In the genomic region with DNA sequence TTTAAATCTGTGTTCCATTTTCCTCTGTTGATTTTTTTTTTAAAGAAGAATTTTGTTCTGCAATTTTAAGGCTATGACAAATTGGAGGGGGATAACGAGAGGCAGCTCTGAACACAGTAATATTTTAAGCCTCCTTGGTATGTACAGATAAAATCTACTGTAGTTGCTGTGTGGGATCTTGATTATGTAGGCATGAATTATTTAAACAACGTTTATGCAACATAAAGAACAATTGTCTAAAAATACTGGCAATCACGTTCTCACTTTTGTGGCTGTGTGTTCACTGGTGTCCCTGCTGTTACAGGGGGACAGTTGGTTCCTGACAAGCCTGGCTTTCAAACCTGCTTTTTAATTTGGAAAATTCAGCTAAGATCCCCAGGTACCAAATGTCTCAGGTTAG, we compare ENCODE assay signal across 20 mouse cellular contexts.
A peak's percentile ranks its signal among the peaks of the same experiment; 100 is the strongest.
DNase-seq lines count a peak whose midpoint lies in the region; ATAC-seq and TF ChIP-seq lines count a peak whose summit lies in the region.
"Had no signal": no experiment of that assay in that cellular context is flagged by ENCODE, and none has a peak within 500 bp of the region (broad histone marks: within the 10 kb centered on the region; RNA-seq: fewer than 3 reads in every experiment).

No protein-coding gene starts in this region.

- ATAC-seq in intestine, embryonic 14.5 days (replicated peaks; ENCODE audit: low FRiP score, low TSS enrichment, low read depth), result no peak
- ATAC-seq in intestine, postnatal 0 days, result no peak
- no peak for ATAC-seq in midbrain, embryonic 14.5 days (ENCODE audit: low FRiP score, low TSS enrichment)
- no peak for ATAC-seq in midbrain, embryonic 11.5 days (ENCODE audit: low FRiP score)
- no peak for ATAC-seq in hindbrain, embryonic 14.5 days (ENCODE audit: low FRiP score)
- ATAC-seq in midbrain, embryonic 16.5 days, result no peak
- no peak for ATAC-seq in forebrain, embryonic 13.5 days
- ATAC-seq: forebrain, embryonic 15.5 days; inflammation-experienced regulatory T-cells, adult 6 months had no signal

- 69% methylated on average over 3 of the region's 3 CpGs for WGBS in intestine, embryonic 14.5 days
- 71% methylated on average over 3 of the region's 3 CpGs for WGBS in intestine, postnatal 0 days
- 38% methylated on average over 3 of the region's 3 CpGs for WGBS in midbrain, embryonic 14.5 days
- WGBS in midbrain, embryonic 11.5 days, result 69% methylated on average over 3 of the region's 3 CpGs
- 43% methylated on average over 3 of the region's 3 CpGs for WGBS in hindbrain, embryonic 14.5 days
- 33% methylated on average over 3 of the region's 3 CpGs for WGBS in midbrain, embryonic 16.5 days
- 19% methylated on average over 3 of the region's 3 CpGs for WGBS in forebrain, embryonic 13.5 days

- no peaks in the 10 kb centered on the region for H3K27me3 ChIP-seq in intestine, embryonic 14.5 days (replicated peaks; ENCODE audit: control insufficient read depth, insufficient read depth, low read length)
- no peaks in the 10 kb centered on the region for H3K27me3 ChIP-seq in intestine, postnatal 0 days (replicated peaks; ENCODE audit: control insufficient read depth, insufficient read depth, low read length)
- H3K27me3 ChIP-seq in midbrain, embryonic 14.5 days (ENCODE audit: control insufficient read depth, insufficient read depth, low read length), result no peaks in the 10 kb centered on the region
- no peaks in the 10 kb centered on the region for H3K27me3 ChIP-seq in midbrain, embryonic 11.5 days (ENCODE audit: control insufficient read depth, insufficient read depth, low read length)
- no peaks in the 10 kb centered on the region for H3K27me3 ChIP-seq in hindbrain, embryonic 14.5 days (ENCODE audit: control insufficient read depth, insufficient read depth, low read length)
- H3K27me3 ChIP-seq in midbrain, embryonic 16.5 days (ENCODE audit: control insufficient read depth, insufficient read depth, low read depth, low read length), result no peaks in the 10 kb centered on the region
- no peaks in the 10 kb centered on the region for H3K27me3 ChIP-seq in forebrain, embryonic 13.5 days
- H3K27me3 ChIP-seq: embryonic facial prominence, embryonic 12.5 days; forebrain, embryonic 15.5 days; liver, embryonic 13.5 days; neural tube, embryonic 12.5 days had no signal

- H3K4me3 ChIP-seq in intestine, embryonic 14.5 days (ENCODE audit: low read depth, low read length), result no peak overlapping the region
- no peak overlapping the region for H3K4me3 ChIP-seq in intestine, postnatal 0 days (ENCODE audit: low read depth, low read length)
- no peak overlapping the region for H3K4me3 ChIP-seq in midbrain, embryonic 14.5 days (replicated peaks; ENCODE audit: low read depth, low read length)
- H3K4me3 ChIP-seq in midbrain, embryonic 11.5 days (ENCODE audit: low read depth, low read length), result no peak overlapping the region
- H3K4me3 ChIP-seq in hindbrain, embryonic 14.5 days (replicated peaks; ENCODE audit: low read length), result no peak overlapping the region
- no peak overlapping the region for H3K4me3 ChIP-seq in midbrain, embryonic 16.5 days (ENCODE audit: low read depth, low read length)
- H3K4me3 ChIP-seq in forebrain, embryonic 13.5 days, result no peak overlapping the region
- H3K4me3 ChIP-seq: embryonic facial prominence, embryonic 12.5 days; forebrain, embryonic 15.5 days; liver, embryonic 13.5 days; neural tube, embryonic 12.5 days had no signal

- DNase-seq in intestine, embryonic 14.5 days (ENCODE audit: low spot score), result peak; percentile 32
- no peak for DNase-seq in midbrain, embryonic 14.5 days
- DNase-seq in midbrain, embryonic 11.5 days (ENCODE audit: low spot score, missing footprints), result no peak
- no peak for DNase-seq in hindbrain, embryonic 14.5 days (ENCODE audit: low spot score)
- DNase-seq in B cell, adult 2 months, result no peak
- DNase-seq: adrenal gland, postnatal 36 days; cerebellum, postnatal 10 days; kidney, adult 8-10 months; kidney, postnatal 10 days; liver, embryonic 13.5 days; lung, adult 2 months; lung, postnatal 14 days; thymus, postnatal 14 days had no signal

- H3K27ac ChIP-seq in intestine, embryonic 14.5 days (ENCODE audit: low read depth), result no peak overlapping the region
- H3K27ac ChIP-seq in intestine, postnatal 0 days (ENCODE audit: low read depth, low read length), result no peak overlapping the region
- peak overlapping the region; percentile 46; the same call in 1 of the 2 replicates for H3K27ac ChIP-seq in midbrain, embryonic 14.5 days (replicated peaks; ENCODE audit: low read depth, low read length)
- no peak overlapping the region for H3K27ac ChIP-seq in midbrain, embryonic 11.5 days (ENCODE audit: low read depth, low read length)
- H3K27ac ChIP-seq in hindbrain, embryonic 14.5 days, result peak overlapping the region; percentile 47
- peak overlapping the region; percentile 33; the same call in 1 of the 2 replicates for H3K27ac ChIP-seq in midbrain, embryonic 16.5 days (ENCODE audit: low read length)
- no peak overlapping the region for H3K27ac ChIP-seq in forebrain, embryonic 13.5 days
- H3K27ac ChIP-seq: forebrain, embryonic 15.5 days; liver, embryonic 13.5 days; neural tube, embryonic 12.5 days had no signal

- H3K36me3 ChIP-seq in intestine, embryonic 14.5 days (ENCODE audit: control insufficient read depth, insufficient read depth, low read length), result no peaks in the 10 kb centered on the region
- H3K36me3 ChIP-seq in intestine, postnatal 0 days (ENCODE audit: control insufficient read depth, insufficient read depth), result no peaks in the 10 kb centered on the region
- no peaks in the 10 kb centered on the region for H3K36me3 ChIP-seq in midbrain, embryonic 14.5 days (ENCODE audit: control insufficient read depth, insufficient read depth, low read length)
- no peaks in the 10 kb centered on the region for H3K36me3 ChIP-seq in midbrain, embryonic 11.5 days (ENCODE audit: control insufficient read depth, insufficient read depth, low read length)
- no peaks in the 10 kb centered on the region for H3K36me3 ChIP-seq in hindbrain, embryonic 14.5 days (replicated peaks; ENCODE audit: control insufficient read depth, insufficient read depth)
- no peaks in the 10 kb centered on the region for H3K36me3 ChIP-seq in midbrain, embryonic 16.5 days (ENCODE audit: control insufficient read depth, insufficient read depth, low read length)
- no peaks in the 10 kb centered on the region for H3K36me3 ChIP-seq in forebrain, embryonic 13.5 days (ENCODE audit: poor library complexity, severe bottlenecking)
- H3K36me3 ChIP-seq: embryonic facial prominence, embryonic 12.5 days; forebrain, embryonic 15.5 days; liver, embryonic 13.5 days; neural tube, embryonic 12.5 days had no signal

- no peak for TF ChIP-seq CTCF in intestine, postnatal 0 days (IDR thresholded peaks at IDR 0.05; ENCODE audit: low read depth)

- no peak overlapping the region for H3K4me2 ChIP-seq in intestine, embryonic 14.5 days (ENCODE audit: low read length)
- H3K4me2 ChIP-seq in intestine, postnatal 0 days (replicated peaks; ENCODE audit: low read depth), result no peak overlapping the region
- no peak overlapping the region for H3K4me2 ChIP-seq in midbrain, embryonic 14.5 days (ENCODE audit: low read length)
- no peak overlapping the region for H3K4me2 ChIP-seq in midbrain, embryonic 11.5 days
- H3K4me2 ChIP-seq in hindbrain, embryonic 14.5 days (replicated peaks), result no peak overlapping the region
- H3K4me2 ChIP-seq in midbrain, embryonic 16.5 days (ENCODE audit: low read length), result no peak overlapping the region
- H3K4me2 ChIP-seq in forebrain, embryonic 13.5 days, result no peak overlapping the region
- H3K4me2 ChIP-seq: embryonic facial prominence, embryonic 12.5 days; forebrain, embryonic 15.5 days; liver, embryonic 13.5 days; neural tube, embryonic 12.5 days had no signal

- H3K9me3 ChIP-seq in intestine, embryonic 14.5 days (ENCODE audit: control insufficient read depth, low read length), result no peaks in the 10 kb centered on the region
- no peaks in the 10 kb centered on the region for H3K9me3 ChIP-seq in intestine, postnatal 0 days (ENCODE audit: control insufficient read depth)
- H3K9me3 ChIP-seq in midbrain, embryonic 14.5 days (ENCODE audit: control insufficient read depth, low read length), result no peaks in the 10 kb centered on the region
- no peaks in the 10 kb centered on the region for H3K9me3 ChIP-seq in midbrain, embryonic 11.5 days (ENCODE audit: control insufficient read depth, low read length)
- no peaks in the 10 kb centered on the region for H3K9me3 ChIP-seq in hindbrain, embryonic 14.5 days (ENCODE audit: control insufficient read depth, low read length)
- H3K9me3 ChIP-seq in midbrain, embryonic 16.5 days (replicated peaks; ENCODE audit: control insufficient read depth, low read length, poor library complexity, severe bottlenecking), result no peaks in the 10 kb centered on the region
- H3K9me3 ChIP-seq in forebrain, embryonic 13.5 days (replicated peaks), result no peaks in the 10 kb centered on the region
- H3K9me3 ChIP-seq: embryonic facial prominence, embryonic 12.5 days; forebrain, embryonic 15.5 days; liver, embryonic 13.5 days; neural tube, embryonic 12.5 days had no signal

- 0 out of 2 replicates have a peak, but pooled peaks cover 4% of the 10 kb centered on the region for H3K4me1 ChIP-seq in intestine, embryonic 14.5 days (replicated peaks; ENCODE audit: control insufficient read depth, insufficient read depth, low read length)
- 0 out of 2 replicates have a peak, but pooled peaks cover 4% of the 10 kb centered on the region for H3K4me1 ChIP-seq in intestine, postnatal 0 days (replicated peaks; ENCODE audit: control insufficient read depth, insufficient read depth, low read length)
- peaks cover 19% of the 10 kb centered on the region; the same call in 1 of the 2 replicates for H3K4me1 ChIP-seq in midbrain, embryonic 14.5 days (ENCODE audit: control insufficient read depth, insufficient read depth, low read length)
- H3K4me1 ChIP-seq in midbrain, embryonic 11.5 days (ENCODE audit: control insufficient read depth, insufficient read depth, low read length), result no peaks in the 10 kb centered on the region
- peaks cover 14% of the 10 kb centered on the region; the same call in 1 of the 2 replicates for H3K4me1 ChIP-seq in hindbrain, embryonic 14.5 days (replicated peaks; ENCODE audit: control insufficient read depth, insufficient read depth, low read length)
- peaks cover 19% of the 10 kb centered on the region for H3K4me1 ChIP-seq in midbrain, embryonic 16.5 days (ENCODE audit: control insufficient read depth, insufficient read depth, low read length)
- H3K4me1 ChIP-seq in forebrain, embryonic 13.5 days, result peaks cover 22% of the 10 kb centered on the region
- H3K4me1 ChIP-seq: liver, embryonic 13.5 days had no signal

- H3K9ac ChIP-seq in intestine, embryonic 14.5 days (ENCODE audit: low read length), result no peak overlapping the region
- no peak overlapping the region for H3K9ac ChIP-seq in intestine, postnatal 0 days (ENCODE audit: low read depth, low read length)
- no peak overlapping the region for H3K9ac ChIP-seq in midbrain, embryonic 14.5 days (replicated peaks; ENCODE audit: low read length)
- no peak overlapping the region for H3K9ac ChIP-seq in midbrain, embryonic 11.5 days (ENCODE audit: low read length)
- H3K9ac ChIP-seq in hindbrain, embryonic 14.5 days, result no peak overlapping the region
- no peak overlapping the region for H3K9ac ChIP-seq in midbrain, embryonic 16.5 days (ENCODE audit: low read depth, low read length)
- no peak overlapping the region for H3K9ac ChIP-seq in forebrain, embryonic 13.5 days
- H3K9ac ChIP-seq: embryonic facial prominence, embryonic 12.5 days; forebrain, embryonic 15.5 days; liver, embryonic 13.5 days; neural tube, embryonic 12.5 days had no signal

Comparison
In these comparisons a context has a peak if more than half of its experiments do, and no peak if none do; other contexts are left out.
1. H3K27ac ChIP-seq: peak in midbrain, embryonic 14.5 days (single experiment), hindbrain, embryonic 14.5 days (single experiment) and midbrain, embryonic 16.5 days (single experiment); none in intestine, embryonic 14.5 days (single experiment), intestine, postnatal 0 days (single experiment), midbrain, embryonic 11.5 days (single experiment) and forebrain, embryonic 13.5 days (single experiment).